ENCODE assay signal across 22 mouse cellular contexts in the genomic region with DNA sequence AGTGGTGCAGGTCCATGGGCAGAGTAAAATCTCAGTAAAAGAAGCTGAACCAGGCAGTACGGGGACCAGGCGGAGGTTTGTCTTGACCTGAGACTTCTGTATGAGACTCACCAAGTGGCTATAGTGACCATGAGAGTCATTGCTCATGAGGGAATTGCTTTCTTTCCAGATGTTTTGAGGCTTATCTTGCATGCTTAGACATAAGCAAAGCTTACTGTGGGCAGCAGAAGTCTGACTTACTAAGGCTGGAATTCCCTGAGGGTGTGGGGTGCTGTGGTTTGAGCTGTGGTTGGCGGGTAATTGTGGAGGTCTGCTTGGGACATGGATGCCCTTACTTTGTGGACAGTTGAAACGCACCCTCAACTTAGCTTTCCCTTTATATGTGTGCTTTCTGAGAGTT.
"Had no signal": no experiment of that assay in that cellular context is flagged by ENCODE, and none has a peak within 500 bp of the region (broad histone marks: within the 10 kb centered on the region; RNA-seq: fewer than 3 reads in every experiment).

No protein-coding gene starts in this region.

- H3K36me3 ChIP-seq: limb, embryonic 10.5 days; limb, embryonic 13.5 days; lung, embryonic 15.5 days; midbrain, embryonic 10.5 days; midbrain, embryonic 13.5 days had no signal

- H3K4me3 ChIP-seq: layer of hippocampus, adult 2 months; limb, embryonic 10.5 days; limb, embryonic 13.5 days; liver, embryonic 12.5 days; liver, embryonic 15.5 days; lung, embryonic 15.5 days; megakaryocyte, embryonic 14.5 days; midbrain, embryonic 10.5 days; midbrain, embryonic 13.5 days had no signal

- DNase-seq: kidney, adult 11 months; kidney, adult 9 months; kidney, postnatal 25 days; layer of hippocampus, adult 9-11 months; liver; lung, adult 18-20 months; lung, postnatal 10 days; lung, postnatal 36 days; right cerebral cortex, adult 18-20 months; right cerebral cortex, postnatal 14 days; spleen, adult 18-20 months; thymus, adult 18-20 months; thymus, postnatal 36 days had no signal

- H3K27me3 ChIP-seq: limb, embryonic 13.5 days; liver, embryonic 12.5 days; liver, embryonic 15.5 days; lung, embryonic 15.5 days; megakaryocyte, embryonic 14.5 days; midbrain, embryonic 13.5 days had no signal

- H3K27ac ChIP-seq: layer of hippocampus, adult 2 months; limb, embryonic 10.5 days; limb, embryonic 13.5 days; liver, embryonic 12.5 days; liver, embryonic 15.5 days; lung, embryonic 15.5 days; midbrain, embryonic 10.5 days; midbrain, embryonic 13.5 days had no signal
